Mouse (Mus musculus): ENCODE data around the gene Upf3a. TPM values are rescaled to one million over a fixed set of nuclear protein-coding genes. Genes with fewer than 3 reads are reported as not detected.
"Not testable (repeated sequence)": the region's sequence is repeated elsewhere in the genome, so short reads cannot be mapped to it uniquely, and the experiment has no call there.

Gene Upf3a
- polyA plus RNA-seq (2012; rRNA removed), result 7.1 and 8.1 TPM in 2 replicates

DNA sequence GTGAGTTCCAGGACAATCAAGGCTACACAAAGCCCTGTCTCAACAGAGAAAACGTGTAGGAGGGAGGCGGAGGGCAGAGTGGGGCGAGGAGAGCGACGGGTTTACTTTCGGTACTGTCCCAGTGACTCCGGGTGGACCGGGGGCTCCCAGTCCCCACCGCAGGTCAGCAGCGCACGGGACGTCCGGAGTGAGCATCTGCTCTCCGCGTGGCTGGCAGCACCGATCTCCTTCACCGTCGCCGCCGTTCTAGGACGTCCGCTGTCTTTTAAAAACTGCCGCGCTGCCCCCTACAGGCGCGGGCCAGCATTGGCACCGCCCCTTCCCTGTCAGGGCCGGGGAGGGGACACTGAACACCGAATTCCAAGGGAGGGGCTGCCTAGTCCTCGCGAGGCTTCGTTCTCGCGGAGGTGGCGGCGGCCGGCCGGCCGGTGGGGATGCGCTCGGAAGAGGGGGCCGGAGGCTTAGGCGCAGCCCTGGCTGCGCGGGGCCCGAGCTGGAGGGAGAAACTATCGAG lies at the start of gene Upf3a:
Gene Upf3a (plus strand): TSS at position 366 of the 514 bp plus-strand sequence.
- DNase-seq, result peak; percentile 94
- under 1% methylated on average over 47 of the region's 47 CpGs for WGBS

DNA sequence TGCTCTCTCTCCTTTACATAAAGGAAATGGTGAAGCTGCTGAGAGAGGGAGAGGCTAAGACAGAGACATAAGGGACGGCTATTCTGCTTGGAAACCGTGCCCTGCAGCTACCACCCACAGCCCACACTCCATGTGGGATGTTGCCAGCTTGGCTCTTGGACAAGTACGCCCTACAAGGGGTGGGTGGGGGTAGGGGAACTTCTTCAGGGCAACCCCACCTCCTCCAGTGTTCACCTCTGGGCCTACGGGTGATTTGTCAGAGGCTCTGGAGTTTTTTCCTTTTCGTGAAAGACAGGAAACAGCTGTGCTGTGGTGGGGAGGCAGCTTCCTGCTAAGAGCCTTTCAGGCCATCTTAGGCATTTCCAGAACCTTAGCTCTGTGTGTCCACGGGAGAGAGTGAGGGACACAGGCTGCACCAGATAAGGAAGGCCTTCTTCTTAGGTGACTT lies 45.1 kb upstream of the Upf3a start:
- Histone ChIP-seq H3K27ac (ENCODE audit: insufficient read depth, low read depth, low read length) (peak overlapping the region; percentile 37; the same call in 1 of the 2 replicates), H3K4me3 (ENCODE audit: insufficient read depth, low read depth, low read length) (no peak overlapping the region), H3K4me1 (ENCODE audit: control insufficient read depth, insufficient read depth, low read length) (no peaks in the 10 kb centered on the region), H3K36me3 (ENCODE audit: control insufficient read depth, insufficient read depth, low read length) (no peaks in the 10 kb centered on the region), H3K27me3 (replicated peaks; ENCODE audit: control insufficient read depth, insufficient read depth, low read length) (no peaks in the 10 kb centered on the region)
- 5% methylated on average over 6 of the region's 6 CpGs for WGBS
- DNase-seq, result peak; percentile 65
- no peak for TF ChIP-seq POLR2A (IDR thresholded peaks at IDR 0.05; ENCODE audit: low read depth, low read length)
- TF ChIP-seq CTCF (conservative IDR thresholded peaks at IDR 0.05; ENCODE audit: insufficient read depth, insufficient read length, low read depth, low read length), result no peak

More for the DNA sequence above, at the start of gene Upf3a:
- Histone ChIP-seq H3K27me3 (replicated peaks; ENCODE audit: control insufficient read depth, insufficient read depth, low read length) (no peaks in the 10 kb centered on the region), H3K4me1 (ENCODE audit: control insufficient read depth, insufficient read depth, low read length) (peaks cover 3% of the 10 kb centered on the region; the same call in 1 of the 2 replicates), H3K36me3 (ENCODE audit: control insufficient read depth, insufficient read depth, low read length) (no peaks in the 10 kb centered on the region), H3K27ac (ENCODE audit: insufficient read depth, low read depth, low read length) (peak within 1 kb of the TSS; percentile 94), H3K4me3 (ENCODE audit: insufficient read depth, low read depth, low read length) (peak within 1 kb of the TSS; percentile 89)
- TF ChIP-seq CTCF (conservative IDR thresholded peaks at IDR 0.05; ENCODE audit: insufficient read depth, insufficient read length, low read depth, low read length), result peak; percentile 64
- no peak for TF ChIP-seq POLR2A (IDR thresholded peaks at IDR 0.05; ENCODE audit: low read depth, low read length)

DNA sequence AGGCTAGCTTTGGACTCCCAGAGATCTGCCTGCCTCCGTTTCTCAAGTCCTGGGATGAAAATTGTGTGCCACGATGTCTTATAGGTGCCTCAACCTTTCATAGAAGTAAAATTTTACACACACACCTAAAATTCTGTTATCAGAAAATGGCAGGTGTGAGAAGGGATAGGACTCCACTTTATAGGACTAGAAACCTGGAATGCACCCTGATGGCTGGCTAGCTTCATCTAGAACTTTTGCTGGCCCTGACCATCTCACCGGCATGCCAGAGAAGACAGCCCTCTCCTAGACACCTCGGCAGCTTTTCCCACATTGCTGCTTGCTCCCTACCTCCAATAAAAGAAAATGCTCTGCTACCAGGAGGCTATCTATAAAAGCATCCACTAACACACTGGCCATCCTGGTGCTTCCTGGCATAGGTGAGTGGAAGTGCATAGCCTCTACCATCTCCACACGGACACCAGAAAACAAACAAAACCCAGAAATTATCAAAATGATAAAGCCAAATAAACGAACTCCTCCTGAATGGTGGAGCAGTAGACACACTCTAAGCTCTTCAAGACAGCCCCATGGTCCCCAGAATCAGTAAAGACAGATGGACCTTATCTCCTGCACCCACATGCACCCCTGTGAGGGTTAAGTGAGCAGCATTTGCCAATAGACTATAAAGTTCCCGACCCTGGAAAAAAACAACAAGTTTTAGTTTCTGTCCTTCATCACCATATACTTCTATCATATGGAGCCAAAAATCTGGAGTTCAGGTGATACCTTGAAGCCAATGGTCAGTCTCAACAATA lies 44.4 kb upstream of the Upf3a start:
- 70% methylated on average over 7 of the region's 7 CpGs for WGBS
- Histone ChIP-seq H3K27me3 (replicated peaks; ENCODE audit: control insufficient read depth, insufficient read depth, low read length) (no peaks in the 10 kb centered on the region), H3K36me3 (ENCODE audit: control insufficient read depth, insufficient read depth, low read length) (no peaks in the 10 kb centered on the region), H3K27ac (ENCODE audit: insufficient read depth, low read depth, low read length) (peak overlapping the region; percentile 37; the same call in 1 of the 2 replicates), H3K4me3 (ENCODE audit: insufficient read depth, low read depth, low read length) (no peak overlapping the region), H3K4me1 (ENCODE audit: control insufficient read depth, insufficient read depth, low read length) (no peaks in the 10 kb centered on the region)
- no peak for TF ChIP-seq CTCF (conservative IDR thresholded peaks at IDR 0.05; ENCODE audit: insufficient read depth, insufficient read length, low read depth, low read length)
- TF ChIP-seq POLR2A (IDR thresholded peaks at IDR 0.05; ENCODE audit: low read depth, low read length), result no peak
- no peak for DNase-seq

DNA sequence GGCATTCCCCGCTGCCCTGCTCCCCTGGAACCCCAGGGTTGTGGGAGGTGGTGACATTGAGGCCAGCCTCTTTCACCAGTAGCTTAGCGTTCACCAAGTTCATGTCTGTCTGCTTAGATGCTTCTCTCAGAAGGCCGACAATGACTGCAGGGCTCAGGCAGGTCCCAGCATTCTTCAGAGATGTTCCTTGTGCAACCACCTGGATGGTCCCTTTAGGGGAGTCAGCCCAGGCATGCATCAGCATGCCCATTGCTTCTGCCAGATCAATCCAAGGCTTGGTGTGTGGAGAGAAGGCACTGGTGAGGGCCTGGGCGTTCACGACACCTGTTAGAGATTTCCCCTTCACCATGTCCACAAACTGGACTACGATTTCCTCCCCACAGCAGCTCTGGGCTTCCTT lies 39.2 kb upstream of the Upf3a start:
- H3K4me3 ChIP-seq (ENCODE audit: insufficient read depth, low read depth, low read length); H3K27me3 ChIP-seq (replicated peaks; ENCODE audit: control insufficient read depth, insufficient read depth, low read length); DNase-seq; H3K27ac ChIP-seq (ENCODE audit: insufficient read depth, low read depth, low read length); H3K4me1 ChIP-seq (ENCODE audit: control insufficient read depth, insufficient read depth, low read length); H3K36me3 ChIP-seq (ENCODE audit: control insufficient read depth, insufficient read depth, low read length): not testable (repeated sequence)
- 89% methylated on average over 5 of the region's 6 CpGs for WGBS

DNA sequence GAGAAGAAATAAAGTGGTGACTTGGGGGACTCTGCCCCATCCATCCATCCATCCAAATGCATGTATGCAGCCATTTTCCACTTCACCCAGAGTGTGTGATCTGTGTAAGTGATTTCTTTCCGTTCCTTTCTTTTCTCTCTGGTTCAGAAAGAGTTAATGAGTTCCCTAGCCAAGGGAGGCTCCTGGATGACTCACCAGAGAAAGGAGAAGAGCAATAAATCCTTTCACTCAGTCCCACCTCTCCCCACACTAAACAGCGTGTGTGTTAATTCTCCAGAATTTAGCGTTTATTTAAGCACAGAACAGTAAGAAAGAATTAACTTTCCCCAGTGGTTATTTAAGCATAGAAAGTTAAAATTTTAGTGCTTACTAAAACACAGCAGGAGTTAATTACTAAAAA lies 37.8 kb upstream of the Upf3a start:
- Histone ChIP-seq H3K4me1 (ENCODE audit: control insufficient read depth, insufficient read depth, low read length) (no peaks in the 10 kb centered on the region), H3K36me3 (ENCODE audit: control insufficient read depth, insufficient read depth, low read length) (no peaks in the 10 kb centered on the region), H3K4me3 (ENCODE audit: insufficient read depth, low read depth, low read length) (no peak overlapping the region), H3K27me3 (replicated peaks; ENCODE audit: control insufficient read depth, insufficient read depth, low read length) (no peaks in the 10 kb centered on the region), H3K27ac (ENCODE audit: insufficient read depth, low read depth, low read length) (no peak overlapping the region)
- DNase-seq, result no peak
- TF ChIP-seq POLR2A (IDR thresholded peaks at IDR 0.05; ENCODE audit: low read depth, low read length) (no peak), CTCF (conservative IDR thresholded peaks at IDR 0.05; ENCODE audit: insufficient read depth, insufficient read length, low read depth, low read length) (no peak)
- WGBS, result 24% methylated on average over 3 of the region's 3 CpGs

DNA sequence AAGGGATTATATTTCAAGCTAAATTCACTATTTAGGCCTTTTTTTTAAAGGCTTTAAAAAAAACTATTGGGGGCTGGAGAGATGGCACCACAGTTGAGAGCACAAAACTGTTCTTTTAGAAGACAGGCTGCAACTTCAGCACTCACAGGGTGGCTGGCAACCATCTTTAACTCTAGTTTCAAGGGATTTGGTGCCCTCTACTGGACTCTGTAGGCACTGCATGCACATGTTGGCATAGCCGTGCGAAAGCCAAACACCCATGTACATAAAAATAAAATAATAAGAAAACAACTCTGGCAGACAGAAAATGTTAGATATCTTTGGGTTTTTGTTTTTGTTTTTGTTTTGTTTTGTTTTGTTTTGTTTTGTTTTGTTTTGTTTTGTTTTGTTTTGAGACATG lies 31.7 kb upstream of the Upf3a start:
- Histone ChIP-seq H3K36me3 (ENCODE audit: control insufficient read depth, insufficient read depth, low read length) (no peaks in the 10 kb centered on the region), H3K27me3 (replicated peaks; ENCODE audit: control insufficient read depth, insufficient read depth, low read length) (no peaks in the 10 kb centered on the region; the same call in 1 of the 2 replicates), H3K27ac (ENCODE audit: insufficient read depth, low read depth, low read length) (no peak overlapping the region), H3K4me1 (ENCODE audit: control insufficient read depth, insufficient read depth, low read length) (peaks cover 2% of the 10 kb centered on the region; the same call in 1 of the 2 replicates), H3K4me3 (ENCODE audit: insufficient read depth, low read depth, low read length) (no peak overlapping the region)
- DNase-seq, result peak; percentile 81
- 18% methylated on average over 2 of the region's 2 CpGs for WGBS
- TF ChIP-seq POLR2A (IDR thresholded peaks at IDR 0.05; ENCODE audit: low read depth, low read length), result no peak
- TF ChIP-seq CTCF (conservative IDR thresholded peaks at IDR 0.05; ENCODE audit: insufficient read depth, insufficient read length, low read depth, low read length), result peak; percentile 86

DNA sequence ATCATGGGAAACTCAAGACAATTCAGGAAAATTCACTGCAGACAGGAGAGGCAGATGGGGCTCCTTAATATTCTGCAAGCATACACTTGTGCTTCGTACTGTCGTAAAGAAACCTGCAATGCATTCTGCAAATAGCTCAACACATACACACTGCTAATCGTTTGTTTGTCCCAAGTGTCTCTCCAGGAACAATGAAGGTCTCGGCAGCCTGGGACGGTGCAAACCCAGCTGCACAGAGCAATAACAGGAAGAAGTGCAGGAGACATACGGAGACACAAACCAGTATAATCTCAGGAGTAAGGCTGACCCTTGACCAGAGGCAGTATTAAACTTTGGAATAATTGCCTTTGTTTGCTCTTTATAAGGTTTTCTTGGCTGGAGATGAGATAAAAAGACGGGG lies 28.9 kb upstream of the Upf3a start:
- 72% methylated on average over 7 of the region's 7 CpGs for WGBS
- no peak overlapping the region for H3K27ac ChIP-seq (ENCODE audit: insufficient read depth, low read depth, low read length)
- DNase-seq, result no peak
- no peak for TF ChIP-seq POLR2A (IDR thresholded peaks at IDR 0.05; ENCODE audit: low read depth, low read length)
- TF ChIP-seq CTCF (conservative IDR thresholded peaks at IDR 0.05; ENCODE audit: insufficient read depth, insufficient read length, low read depth, low read length), result no peak
- peaks cover 5% of the 10 kb centered on the region; the same call in 1 of the 2 replicates for H3K4me1 ChIP-seq (ENCODE audit: control insufficient read depth, insufficient read depth, low read length)
- no peaks in the 10 kb centered on the region; the same call in 1 of the 2 replicates for H3K27me3 ChIP-seq (replicated peaks; ENCODE audit: control insufficient read depth, insufficient read depth, low read length)
- H3K36me3 ChIP-seq (ENCODE audit: control insufficient read depth, insufficient read depth, low read length), result no peaks in the 10 kb centered on the region; the same call in 1 of the 2 replicates
- no peak overlapping the region for H3K4me3 ChIP-seq (ENCODE audit: insufficient read depth, low read depth, low read length)
